Mouse (Mus musculus): Measurements from ENCODE around the gene Tmc2.

DNA sequence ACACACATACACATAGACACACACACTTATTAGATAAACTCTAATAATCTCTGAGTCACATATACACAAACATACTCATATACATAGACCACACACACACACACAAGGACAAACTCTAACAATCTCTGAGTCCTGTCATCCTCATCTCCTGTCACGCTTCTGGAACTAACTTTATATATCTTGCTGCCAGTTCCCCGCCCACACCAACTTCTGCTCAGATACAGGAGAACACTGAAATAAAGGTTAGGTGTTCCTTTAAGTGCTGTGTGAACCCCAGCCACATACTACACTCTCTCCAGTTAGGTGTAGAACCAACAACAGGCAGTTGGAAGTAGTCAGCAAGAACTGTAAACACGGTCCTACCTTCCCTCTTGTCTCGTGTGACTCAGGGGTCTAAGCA lies 65.8 kb downstream of the Tmc2 start:
- no peak for TF ChIP-seq CTCF (conservative IDR thresholded peaks at IDR 0.05; ENCODE audit: low read length)
- no peak for TF ChIP-seq NANOG (IDR thresholded peaks at IDR 0.05; ENCODE audit: borderline replicate concordance, low read length)

All from E14TG2a.4 (cell line).